Mouse (Mus musculus): ENCODE results near the gene Pole2. TPM values are rescaled to one million over a fixed set of nuclear protein-coding genes. Genes with fewer than 3 reads are reported as not detected.

Gene Pole2
- polyA plus RNA-seq, 1 experiment from 2014 or later = 33.0 TPM

DNA sequence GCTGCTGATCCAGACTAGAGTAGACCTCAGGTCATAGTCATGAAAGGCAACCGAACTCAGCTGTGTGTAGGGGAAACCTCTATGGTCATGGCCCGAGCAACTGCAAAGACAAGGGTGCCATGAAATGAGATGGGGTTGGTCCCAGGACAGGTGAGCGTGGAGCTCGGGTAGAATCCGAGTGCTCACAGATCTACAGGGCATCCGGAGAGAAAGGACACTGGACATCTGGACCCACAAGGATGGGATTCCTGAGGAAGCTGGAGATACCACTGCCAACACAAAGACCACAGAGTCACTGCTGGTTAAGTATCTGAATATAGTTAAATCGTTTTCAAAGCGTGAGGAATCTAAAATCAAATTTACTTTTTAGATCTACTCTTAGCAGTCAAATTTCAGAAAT, 20.6 kb downstream of the Pole2 start:
- H3K27me3 ChIP-seq (ENCODE audit: control insufficient read depth, insufficient read depth, low read length) = no peaks in the 10 kb centered on the region
- no peaks in the 10 kb centered on the region for H3K9me3 ChIP-seq (ENCODE audit: control insufficient read depth, low read depth, low read length)
- no peak overlapping the region for H3K4me2 ChIP-seq (replicated peaks; ENCODE audit: low read depth, low read length)
- no peak overlapping the region for H3K9ac ChIP-seq (replicated peaks; ENCODE audit: low read depth, low read length)
- H3K36me3 ChIP-seq (ENCODE audit: control insufficient read depth, insufficient read depth, low read length) = peaks cover 37% of the 10 kb centered on the region
- no peak overlapping the region for H3K4me3 ChIP-seq (ENCODE audit: low read depth, low read length)
- ATAC-seq (ENCODE audit: insufficient number of reproducible peaks, insufficient read depth, low FRiP score, low read depth) = no peak
- WGBS = 93% methylated on average over 8 of the region's 8 CpGs
- no peaks in the 10 kb centered on the region for H3K4me1 ChIP-seq (ENCODE audit: control insufficient read depth, insufficient read depth, low read length)
- no peak overlapping the region for H3K27ac ChIP-seq (ENCODE audit: low read length)

GRCm38 (mm10) chr12:69204052-69204833, 23.8 kb downstream of the Pole2 start, which contains the start of gene Gm49384:
TSS of gene Gm49384 (minus strand) at chr12:69204267.
- H3K27ac ChIP-seq (ENCODE audit: low read length) = no peak within 1 kb of the TSS
- H3K36me3 ChIP-seq (ENCODE audit: control insufficient read depth, insufficient read depth, low read length) = peaks cover 44% of the 10 kb centered on the region
- H3K4me3 ChIP-seq (ENCODE audit: low read depth, low read length) = no peak within 1 kb of the TSS
- H3K4me2 ChIP-seq (replicated peaks; ENCODE audit: low read depth, low read length) = no peak within 1 kb of the TSS
- no peak for ATAC-seq (ENCODE audit: insufficient number of reproducible peaks, insufficient read depth, low FRiP score, low read depth)
- WGBS = 81% methylated on average over 16 of the region's 16 CpGs
- H3K27me3 ChIP-seq (ENCODE audit: control insufficient read depth, insufficient read depth, low read length) = no peaks in the 10 kb centered on the region
- H3K4me1 ChIP-seq (ENCODE audit: control insufficient read depth, insufficient read depth, low read length) = no peaks in the 10 kb centered on the region; the same call in 1 of the 2 replicates
- no peak within 1 kb of the TSS for H3K9ac ChIP-seq (replicated peaks; ENCODE audit: low read depth, low read length)
- H3K9me3 ChIP-seq (ENCODE audit: control insufficient read depth, low read depth, low read length) = no peaks in the 10 kb centered on the region

GRCm38 (mm10) chr12:69198985-69199384, 29.0 kb downstream of the Pole2 start:
- Histone ChIP-seq H3K4me2 (replicated peaks; ENCODE audit: low read depth, low read length) (no peak overlapping the region; the same call in 1 of the 2 replicates), H3K27me3 (ENCODE audit: control insufficient read depth, insufficient read depth, low read length) (no peaks in the 10 kb centered on the region), H3K36me3 (ENCODE audit: control insufficient read depth, insufficient read depth, low read length) (peaks cover 29% of the 10 kb centered on the region), H3K4me3 (ENCODE audit: low read depth, low read length) (no peak overlapping the region), H3K9ac (replicated peaks; ENCODE audit: low read depth, low read length) (no peak overlapping the region), H3K9me3 (ENCODE audit: control insufficient read depth, low read depth, low read length) (no peaks in the 10 kb centered on the region), H3K27ac (ENCODE audit: low read length) (no peak overlapping the region), H3K4me1 (ENCODE audit: control insufficient read depth, insufficient read depth, low read length) (peaks cover 11% of the 10 kb centered on the region; the same call in 1 of the 2 replicates)
- no peak for ATAC-seq (ENCODE audit: insufficient number of reproducible peaks, insufficient read depth, low FRiP score, low read depth)

GRCm38 (mm10) chr12:69198164-69198535, 29.8 kb downstream of the Pole2 start, which contains the start of gene Dnaaf2:
TSS of gene Dnaaf2 (minus strand) at chr12:69198429.
- peak within 1 kb of the TSS; percentile 91 for H3K27ac ChIP-seq (ENCODE audit: low read length)
- H3K9me3 ChIP-seq (ENCODE audit: control insufficient read depth, low read depth, low read length) = no peaks in the 10 kb centered on the region
- peak within 1 kb of the TSS; percentile 81 for H3K9ac ChIP-seq (replicated peaks; ENCODE audit: low read depth, low read length)
- H3K36me3 ChIP-seq (ENCODE audit: control insufficient read depth, insufficient read depth, low read length) = peaks cover 25% of the 10 kb centered on the region
- ATAC-seq (ENCODE audit: insufficient number of reproducible peaks, insufficient read depth, low FRiP score, low read depth) = peak; percentile 25; the same call in 1 of the 2 replicates
- under 1% methylated on average over 18 of the region's 18 CpGs for WGBS
- H3K4me3 ChIP-seq (ENCODE audit: low read depth, low read length) = peak within 1 kb of the TSS; percentile 95
- H3K4me1 ChIP-seq (ENCODE audit: control insufficient read depth, insufficient read depth, low read length) = peaks cover 11% of the 10 kb centered on the region; the same call in 1 of the 2 replicates
- H3K4me2 ChIP-seq (replicated peaks; ENCODE audit: low read depth, low read length) = peak within 1 kb of the TSS; percentile 81
- H3K27me3 ChIP-seq (ENCODE audit: control insufficient read depth, insufficient read depth, low read length) = no peaks in the 10 kb centered on the region

GRCm38 (mm10) chr12:69197378-69198163, 30.4 kb downstream of the Pole2 start:
- Histone ChIP-seq H3K27ac (ENCODE audit: low read length) (peak overlapping the region; percentile 91), H3K9me3 (ENCODE audit: control insufficient read depth, low read depth, low read length) (no peaks in the 10 kb centered on the region), H3K4me1 (ENCODE audit: control insufficient read depth, insufficient read depth, low read length) (peaks cover 11% of the 10 kb centered on the region; the same call in 1 of the 2 replicates), H3K4me2 (replicated peaks; ENCODE audit: low read depth, low read length) (peak overlapping the region; percentile 81), H3K27me3 (ENCODE audit: control insufficient read depth, insufficient read depth, low read length) (no peaks in the 10 kb centered on the region), H3K4me3 (ENCODE audit: low read depth, low read length) (peak overlapping the region; percentile 95), H3K36me3 (ENCODE audit: control insufficient read depth, insufficient read depth, low read length) (peaks cover 21% of the 10 kb centered on the region), H3K9ac (replicated peaks; ENCODE audit: low read depth, low read length) (peak overlapping the region; percentile 81)
- under 1% methylated on average over 91 of the region's 94 CpGs for WGBS
- ATAC-seq (ENCODE audit: insufficient number of reproducible peaks, insufficient read depth, low FRiP score, low read depth) = peak; percentile 71

DNA sequence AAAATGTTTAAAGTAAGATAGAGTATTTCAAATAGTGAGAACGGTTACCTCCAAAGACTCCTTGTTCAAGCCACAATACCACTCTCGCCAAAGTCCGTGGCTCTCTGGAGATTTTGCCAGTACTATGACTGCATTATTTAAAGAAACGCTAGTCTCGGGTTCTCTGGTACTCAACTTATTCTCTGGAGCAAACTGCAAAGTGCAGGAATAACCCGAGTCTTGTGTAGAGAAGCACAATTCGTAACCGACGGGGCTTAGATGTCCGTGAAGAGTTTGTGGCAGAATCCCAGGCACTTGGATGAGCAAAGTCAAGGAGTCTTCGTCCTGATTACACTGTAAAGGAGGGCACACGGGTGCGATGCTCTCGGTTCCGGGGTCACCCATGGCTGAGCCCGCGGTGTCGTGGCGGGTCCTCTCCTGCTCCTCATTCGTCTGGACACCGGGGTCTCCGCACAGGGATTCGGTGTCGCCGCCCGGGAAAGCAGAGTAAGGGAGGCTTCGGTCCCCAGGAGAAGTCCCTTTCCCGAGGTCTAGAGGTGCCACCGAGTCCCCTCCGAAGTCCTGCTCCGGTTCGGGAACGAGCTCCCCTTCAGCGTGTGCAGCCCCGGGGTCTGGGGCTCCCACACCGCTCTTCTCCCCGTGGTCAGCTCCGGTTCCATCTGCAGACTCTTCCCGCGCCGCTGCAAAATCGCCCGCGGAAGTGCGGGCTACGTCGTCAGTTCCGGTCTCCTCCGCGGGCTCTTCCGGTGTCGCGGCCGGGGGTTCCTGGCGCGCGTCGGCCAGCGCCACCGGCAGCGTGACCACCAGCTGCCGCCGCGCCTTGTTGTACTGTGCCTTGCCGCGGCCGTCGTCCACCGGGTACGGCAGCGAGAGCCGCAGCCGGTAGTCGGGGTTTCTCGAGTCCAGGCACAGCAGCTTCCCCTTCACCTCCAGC, 31.3 kb downstream of the Pole2 start, which contains the start of gene Gm49383:
Gene Gm49383, minus strand, starts transcription at position 661 of the 934 bp plus-strand sequence.
- H3K4me2 ChIP-seq (replicated peaks; ENCODE audit: low read depth, low read length) = peak within 1 kb of the TSS; percentile 81
- H3K4me1 ChIP-seq (ENCODE audit: control insufficient read depth, insufficient read depth, low read length) = peaks cover 11% of the 10 kb centered on the region; the same call in 1 of the 2 replicates
- H3K27ac ChIP-seq (ENCODE audit: low read length) = peak within 1 kb of the TSS; percentile 91
- under 1% methylated on average over 75 of the region's 75 CpGs for WGBS
- peak; percentile 84 for ATAC-seq (ENCODE audit: insufficient number of reproducible peaks, insufficient read depth, low FRiP score, low read depth)
- H3K27me3 ChIP-seq (ENCODE audit: control insufficient read depth, insufficient read depth, low read length) = no peaks in the 10 kb centered on the region
- peak within 1 kb of the TSS; percentile 81 for H3K9ac ChIP-seq (replicated peaks; ENCODE audit: low read depth, low read length)
- H3K9me3 ChIP-seq (ENCODE audit: control insufficient read depth, low read depth, low read length) = no peaks in the 10 kb centered on the region
- H3K36me3 ChIP-seq (ENCODE audit: control insufficient read depth, insufficient read depth, low read length) = peaks cover 16% of the 10 kb centered on the region
- peak within 1 kb of the TSS; percentile 95 for H3K4me3 ChIP-seq (ENCODE audit: low read depth, low read length)

DNA sequence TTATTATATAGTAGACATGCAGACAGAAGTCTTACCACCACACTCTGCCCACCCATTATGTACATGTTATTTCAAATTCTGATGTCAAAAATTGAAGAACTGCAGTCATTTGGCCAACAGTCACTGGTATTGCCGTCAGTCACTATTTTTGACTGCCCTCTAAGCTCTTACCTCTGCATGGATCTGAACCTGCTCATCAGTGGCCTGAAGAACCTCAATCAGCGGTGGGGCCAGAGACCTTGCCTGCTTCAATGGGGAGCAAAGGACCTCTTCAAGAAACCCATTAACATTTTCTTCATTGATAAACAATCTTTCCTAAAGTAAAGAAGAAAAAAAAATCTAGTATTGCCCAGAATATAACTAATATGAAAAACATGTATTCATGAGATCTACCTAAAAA, 35.4 kb downstream of the Pole2 start:
- no peak for ATAC-seq (ENCODE audit: insufficient number of reproducible peaks, insufficient read depth, low FRiP score, low read depth)
- no peaks in the 10 kb centered on the region for H3K27me3 ChIP-seq (ENCODE audit: control insufficient read depth, insufficient read depth, low read length)
- no peak overlapping the region for H3K27ac ChIP-seq (ENCODE audit: low read length)
- no peak overlapping the region for H3K4me3 ChIP-seq (ENCODE audit: low read depth, low read length)
- peaks cover 15% of the 10 kb centered on the region for H3K36me3 ChIP-seq (ENCODE audit: control insufficient read depth, insufficient read depth, low read length)
- 94% methylated on average over 2 of the region's 2 CpGs for WGBS
- H3K4me1 ChIP-seq (ENCODE audit: control insufficient read depth, insufficient read depth, low read length) = peaks cover 3% of the 10 kb centered on the region; the same call in 1 of the 2 replicates
- no peak overlapping the region for H3K9ac ChIP-seq (replicated peaks; ENCODE audit: low read depth, low read length)
- H3K4me2 ChIP-seq (replicated peaks; ENCODE audit: low read depth, low read length) = no peak overlapping the region
- H3K9me3 ChIP-seq (ENCODE audit: control insufficient read depth, low read depth, low read length) = no peaks in the 10 kb centered on the region

Data from stomach, embryonic 14.5 days (tissue).